Mouse (Mus musculus) liver, adult 2 months (tissue): ENCODE results near the gene Agtpbp1.

Experiments used
- CTCF ChIP-seq: fragments of 200-500 bp; IDR thresholded peaks from 2 replicates; pipeline ENCODE4 v1.5.1; 2011; ENCODE audit warnings: low read depth, low read length, control low read depth
- POLR2A ChIP-seq: fragments of 200-500 bp; IDR thresholded peaks from 2 replicates; pipeline ENCODE4 v1.6.1; 2011; ENCODE audit warnings: low read length, control low read depth; ENCODE audit not compliant: insufficient read depth; ENCODE audit errors: extremely low read depth

- TF ChIP-seq CTCF (peak; percentile 57), POLR2A (no peak)
Measured at GRCm38 (mm10) chr13:59397571-59397970, 187.5 kb downstream of the Agtpbp1 start.
